Mouse (Mus musculus): ENCODE measurements around the gene Cdkn2a. TPM values are rescaled to one million over a fixed set of nuclear protein-coding genes. Genes with fewer than 3 reads are reported as not detected.

Gene Cdkn2a
- polyA plus RNA-seq (2014; fragmentation: Illumina TruSeq; extraction: RNeasy Lipid Tissue Mini Kit (QIAGEN cat#74804); ENCODE audit: low read depth, low replicate concordance) = not detected

DNA sequence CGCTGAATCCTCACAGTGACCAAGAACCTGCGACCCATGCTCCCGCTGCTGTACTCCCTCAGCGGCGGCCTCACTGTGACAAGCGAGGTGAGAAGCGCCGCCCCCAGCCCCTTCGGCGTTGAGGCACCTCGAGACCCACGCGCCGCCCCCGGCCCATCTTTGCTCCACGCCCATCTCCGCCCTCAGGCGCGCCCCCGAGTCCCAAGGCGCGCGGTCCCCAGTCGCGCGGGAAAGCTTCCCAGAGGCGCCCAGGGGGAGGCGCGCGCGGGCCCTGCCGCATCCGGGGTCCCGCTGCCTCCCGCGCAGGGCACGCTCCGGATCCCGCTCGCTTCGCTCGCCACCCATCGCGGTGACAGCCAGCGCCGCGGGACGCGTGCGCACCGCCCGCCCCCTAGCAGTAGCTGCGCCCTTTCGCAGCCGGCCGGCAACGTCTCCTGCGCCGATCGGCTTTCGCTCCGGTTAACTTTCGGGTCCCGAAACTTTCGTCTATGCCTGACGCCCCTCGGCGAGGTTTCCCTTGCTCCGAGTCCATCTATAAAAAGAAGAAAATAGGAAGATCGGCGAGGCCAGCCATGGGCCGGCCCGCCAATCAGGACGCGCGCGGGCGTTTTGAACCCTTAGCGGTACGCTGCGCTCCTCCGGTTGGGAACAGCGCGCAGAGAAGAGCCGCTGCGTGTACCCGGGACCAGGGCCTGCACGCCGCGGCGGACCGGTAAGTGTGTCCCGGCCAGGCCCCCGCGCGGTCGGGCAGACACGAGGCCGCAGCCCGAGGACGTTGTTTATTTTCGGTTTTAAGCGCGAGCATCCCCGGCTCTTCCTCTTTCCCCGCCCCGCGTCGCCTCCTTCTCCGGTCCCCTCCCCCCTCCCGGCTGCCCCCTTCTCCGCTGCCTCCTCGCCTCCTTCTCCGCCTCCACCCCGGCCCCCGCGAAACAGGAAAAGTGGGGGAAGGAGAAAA lies at the start of gene Cdkn2a:
Gene Cdkn2a, minus strand, starts transcription at position 168 of the 955 bp plus-strand sequence.

GRCm38 (mm10) chr4:89310491-89311254 lies 16.2 kb upstream of the Cdkn2a start, which contains the start of gene Cdkn2b:
Gene Cdkn2b (minus strand): TSS chr4:89311039.

Other genes with a start within 250 kb of the Cdkn2a start
- gene Mtap, start 157.5 kb downstream of the Cdkn2a start, polyA plus RNA-seq (2014; fragmentation: Illumina TruSeq; extraction: RNeasy Lipid Tissue Mini Kit (QIAGEN cat#74804); ENCODE audit: low read depth, low replicate concordance) = 120 TPM
- gene Cdkn2b, start 16.4 kb upstream of the Cdkn2a start, polyA plus RNA-seq (2014; fragmentation: Illumina TruSeq; extraction: RNeasy Lipid Tissue Mini Kit (QIAGEN cat#74804); ENCODE audit: low read depth, low replicate concordance) = 8.7 TPM